Mouse (Mus musculus): Measurements from ENCODE around the gene Gm7544.
"Not testable (repeated sequence)": the region's sequence is repeated elsewhere in the genome, so short reads cannot be mapped to it uniquely, and the experiment has no call there.

Gm7544 gene

GRCm38 (mm10) chr1:82913434-82913833, 42.4 kb downstream of the Gm7544 start:
- not testable (repeated sequence) for DNase-seq (ENCODE audit: low spot score)

DNA sequence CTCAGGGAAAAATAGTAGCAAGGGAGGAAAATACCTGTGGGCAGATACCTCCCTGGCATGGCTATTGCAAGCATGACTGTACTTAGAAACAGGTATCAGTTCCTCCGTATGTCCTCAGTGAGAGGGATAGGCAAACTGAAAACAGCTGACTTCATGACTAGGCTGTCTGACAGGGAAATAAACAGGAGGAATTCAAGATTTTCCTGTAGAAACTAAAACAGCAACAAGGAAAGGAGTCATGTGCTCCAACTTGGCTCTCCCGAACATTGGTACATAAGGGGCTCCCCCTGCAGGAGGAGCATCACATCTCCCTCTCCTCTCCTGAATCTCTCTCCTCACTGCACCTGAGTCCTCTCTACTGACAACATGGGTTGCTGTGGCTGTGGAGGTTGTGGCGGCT, 42.8 kb downstream of the Gm7544 start, which contains the start of gene A030005L19Rik:
A030005L19Rik (plus strand) TSS at position 301 of the 400 bp plus-strand sequence.
- DNase-seq (ENCODE audit: low spot score) = no peak

DNA sequence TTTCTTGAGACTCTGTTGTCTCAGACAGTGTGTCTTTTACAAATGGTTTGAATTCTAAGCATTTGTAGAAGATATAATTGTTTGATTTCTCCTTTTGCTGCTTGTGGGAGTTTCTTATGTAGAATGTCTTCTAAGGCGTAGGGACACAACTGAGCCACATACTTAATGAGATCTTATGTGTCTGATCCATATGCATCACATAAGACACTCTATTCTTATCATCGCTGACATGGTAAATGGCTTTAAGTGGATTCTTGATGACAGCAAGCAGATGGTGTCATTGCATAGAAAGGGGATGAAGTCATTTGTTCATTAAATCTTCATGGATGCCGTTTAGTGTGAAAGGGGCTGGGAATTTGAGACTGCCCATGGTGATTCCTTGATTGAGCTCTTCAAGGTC, 49.9 kb downstream of the Gm7544 start:
- DNase-seq (ENCODE audit: low spot score) = no peak

Data from layer of hippocampus, adult 11-12 months (tissue).